Mouse (Mus musculus) mesoderm, embryonic 11.5 days (tissue): Measurements from ENCODE around the gene Ntng2.

ENCODE experiments used
- DNase-seq: peaks from one replicate; pipeline ENCODE4 v3.0.0-alpha.2; 2012; ENCODE audit warnings: low read depth, low spot score

Gene Ntng2

GRCm38 (mm10) chr2:29252599-29253204 is at the start of gene Ntng2:
Gene Ntng2 (minus strand): TSS chr2:29253005.
- peak; percentile 78 for DNase-seq

GRCm38 (mm10) chr2:29295557-29295956 is 42.8 kb upstream of the Ntng2 start:
- no peak for DNase-seq

- no peak for DNase-seq
Measured at GRCm38 (mm10) chr2:29287651-29288050, 34.8 kb upstream of the Ntng2 start.

- no peak for DNase-seq
Measured at GRCm38 (mm10) chr2:29277703-29278121, 24.9 kb upstream of the Ntng2 start.

GRCm38 (mm10) chr2:29271803-29272518 is 19.2 kb upstream of the Ntng2 start:
- DNase-seq = no peak

GRCm38 (mm10) chr2:29271098-29271497 is 18.3 kb upstream of the Ntng2 start:
- no peak for DNase-seq

GRCm38 (mm10) chr2:29266810-29267209 is 14.0 kb upstream of the Ntng2 start:
- DNase-seq = no peak

GRCm38 (mm10) chr2:29262436-29262915 is 9.7 kb upstream of the Ntng2 start:
- DNase-seq = no peak

GRCm38 (mm10) chr2:29261126-29261525 is 8.3 kb upstream of the Ntng2 start:
- DNase-seq = no peak

GRCm38 (mm10) chr2:29253205-29253865 is 530 bp upstream of the Ntng2 start:
- DNase-seq = no peak

- no peak for DNase-seq
Measured at GRCm38 (mm10) chr2:29252059-29252598, 676 bp downstream of the Ntng2 start.

GRCm38 (mm10) chr2:29251095-29252058 is 1.4 kb downstream of the Ntng2 start:
- DNase-seq = no peak

GRCm38 (mm10) chr2:29250263-29251094 is 2.3 kb downstream of the Ntng2 start:
- no peak for DNase-seq

- DNase-seq = no peak
Measured at GRCm38 (mm10) chr2:29249852-29250251, 3.0 kb downstream of the Ntng2 start.

GRCm38 (mm10) chr2:29248551-29248950 is 4.3 kb downstream of the Ntng2 start:
- DNase-seq = no peak

- DNase-seq = no peak
Measured at GRCm38 (mm10) chr2:29247386-29247785, 5.4 kb downstream of the Ntng2 start.

- no peak for DNase-seq
Measured at GRCm38 (mm10) chr2:29246891-29247290, 5.9 kb downstream of the Ntng2 start.

GRCm38 (mm10) chr2:29246275-29246674 is 6.5 kb downstream of the Ntng2 start:
- DNase-seq = no peak

GRCm38 (mm10) chr2:29245341-29245779 is 7.4 kb downstream of the Ntng2 start:
- no peak for DNase-seq

GRCm38 (mm10) chr2:29239329-29239728 is 13.5 kb downstream of the Ntng2 start:
- no peak for DNase-seq
